ENCODE assay signal across 13 mouse cellular contexts in genomic region chr6:41769872-41770271, GRCm38 (mm10). TPM values are rescaled to one million over a fixed set of nuclear protein-coding genes. Genes with fewer than 3 reads are reported as not detected.
"Had no signal": no experiment of that assay in that cellular context is flagged by ENCODE, and none has a peak within 500 bp of the region (broad histone marks: within the 10 kb centered on the region; RNA-seq: fewer than 3 reads in every experiment).

No protein-coding gene starts in this region.

- DNase-seq: retina, postnatal 1 day; right cerebral cortex, adult 18-20 months; right cerebral cortex, postnatal 14 days; right cerebral cortex, postnatal 25 days; right cerebral cortex, postnatal 4 days; spleen, adult 18-20 months; thymus, adult 18-20 months; thymus, adult 2 months; thymus, postnatal 14 days; thymus, postnatal 25 days; thymus, postnatal 36 days; thymus, postnatal 4 days had no signal

RNA-seq across cellular contexts. Expression of gene Olfr459, which starts 5.1 kb away (rescaled TPM):
- total RNA-seq: neutrophil, adult 5-6 weeks had no signal
